Mouse (Mus musculus) kidney, postnatal 0 days (tissue): ENCODE data around the gene Pgd. TPM values are rescaled to one million over a fixed set of nuclear protein-coding genes. Genes with fewer than 3 reads are reported as not detected.

Experiments
- ATAC-seq: fragments of 200-750 bp; cut with Nextera tagmentation; replicated peaks from 2 replicates; pipeline ENCODE4 v1.8.0; 2017; ENCODE audit warnings: low read depth, moderate number of reproducible peaks, moderate TSS enrichment, moderate library complexity; ENCODE audit not compliant: low FRiP score
- DNase-seq: peaks from one replicate; pipeline ENCODE4 v3.0.0-alpha.2; 2016; ENCODE audit warnings: low spot score
- H3K27ac ChIP-seq: fragments of 300-500 bp; sonication (generic); 2 replicates; pipeline ENCODE4 v1.5.1; 2014; ENCODE audit warnings: mild to moderate bottlenecking
- H3K27me3 ChIP-seq: fragments of 300-500 bp; sonication (generic); 2 replicates; pipeline ENCODE4 v1.6.1; 2014; ENCODE audit warnings: low read length, mixed read lengths; ENCODE audit not compliant: insufficient read depth
- H3K36me3 ChIP-seq: fragments of 300-500 bp; sonication (generic); 2 replicates; pipeline ENCODE4 v1.6.1; 2014; ENCODE audit warnings: low read length, mixed read lengths; ENCODE audit not compliant: insufficient read depth
- H3K4me1 ChIP-seq: fragments of 300-500 bp; sonication (generic); replicated peaks from 2 replicates; pipeline ENCODE4 v1.6.1; 2014; ENCODE audit warnings: antibody characterized with exemption, low read length, mixed read lengths; ENCODE audit not compliant: insufficient read depth
- H3K4me2 ChIP-seq: fragments of 300-500 bp; sonication (generic); 2 replicates; pipeline ENCODE4 v1.6.1; 2014; ENCODE audit warnings: mild to moderate bottlenecking, low read length, moderate library complexity, mixed read lengths
- H3K4me3 ChIP-seq: fragments of 300-500 bp; sonication (generic); replicated peaks from 2 replicates; pipeline ENCODE4 v1.5.1; 2014; ENCODE audit warnings: low read depth, low read length
- H3K9ac ChIP-seq: fragments of 300-500 bp; sonication (generic); 2 replicates; pipeline ENCODE4 v1.6.1; 2014; ENCODE audit warnings: low read depth, low read length
- H3K9me3 ChIP-seq: fragments of 300-500 bp; sonication (generic); replicated peaks from 2 replicates; pipeline ENCODE4 v1.6.1; 2016; ENCODE audit warnings: low read length, inconsistent platforms, mixed read lengths
- CTCF ChIP-seq: IDR thresholded peaks from 2 replicates; pipeline ENCODE4 v1.5.1; 2016; ENCODE audit warnings: antibody characterized with exemption, low read depth, mild to moderate bottlenecking, moderate library complexity
- WGBS: fragments of 180-500 bp; shearing (Covaris S2); extraction: QIAGEN DNeasy Blood & Tissue Kit; methylation state at CpG from one replicate; pipeline ENCODE4 v1.1.7; 2014; 5-methylcytosine and 5-hydroxymethylcytosine counted together
- polyA plus RNA-seq: library from polyadenylated mRNA; unstranded; fragments of >200 nt; fragmentation: Nextera tagmentation; extraction: Ambion mirVana; gene quantifications from 2 replicates; pipeline ENCODE4 v1.2.1, GENCODE M21; 2015

The Pgd gene
- polyA plus RNA-seq, 1 experiment from 2014 or later = 95.4 TPM

DNA sequence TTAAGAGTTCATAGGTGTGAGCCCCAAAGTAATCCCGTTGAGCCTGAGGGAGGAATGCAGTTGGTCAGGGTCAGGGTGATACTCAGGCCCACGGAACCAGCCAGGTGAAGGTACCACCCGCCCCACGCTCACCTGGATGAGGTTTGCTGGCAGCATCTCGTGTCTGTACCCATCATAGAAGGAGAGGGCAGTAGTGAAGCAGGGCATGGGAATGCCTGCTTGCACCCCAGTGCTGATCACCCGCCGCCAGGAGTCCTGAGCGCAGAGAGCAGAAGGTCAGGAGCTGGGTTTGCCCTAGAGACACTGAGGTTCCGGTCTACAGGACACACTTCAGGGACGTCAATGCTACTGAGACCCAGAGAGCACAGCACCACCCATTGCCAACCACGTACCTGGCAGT lies 15.8 kb downstream of the Pgd start:
- H3K4me1 ChIP-seq = no peaks in the 10 kb centered on the region
- ATAC-seq = no peak
- no peak for TF ChIP-seq CTCF
- H3K36me3 ChIP-seq = peaks cover 43% of the 10 kb centered on the region
- no peak for DNase-seq
- H3K27ac ChIP-seq = no peak overlapping the region
- 87% methylated on average over 11 of the region's 11 CpGs for WGBS
- no peak overlapping the region for H3K9ac ChIP-seq
- no peaks in the 10 kb centered on the region for H3K27me3 ChIP-seq
- no peak overlapping the region for H3K4me2 ChIP-seq
- H3K4me3 ChIP-seq = no peak overlapping the region
- H3K9me3 ChIP-seq = no peaks in the 10 kb centered on the region

DNA sequence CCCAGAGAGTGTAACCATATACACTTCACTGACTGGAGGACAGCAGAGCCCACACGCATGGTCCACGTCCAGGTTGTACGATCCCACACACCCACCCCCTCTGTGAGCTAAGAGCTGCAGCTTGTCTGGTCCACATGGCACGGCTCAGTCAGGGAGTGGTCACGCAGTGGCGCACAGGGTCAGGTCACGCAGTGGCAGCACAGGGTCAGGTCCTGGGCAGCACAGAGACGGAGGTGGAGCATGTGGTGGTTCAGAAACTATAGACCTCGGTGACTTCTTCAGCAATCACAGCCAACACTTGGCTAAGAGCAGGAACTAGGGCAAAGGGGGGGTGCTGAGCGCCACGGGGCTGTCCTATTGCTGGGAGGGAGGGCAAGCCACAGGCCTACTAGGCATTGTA lies 16.3 kb downstream of the Pgd start:
- Histone ChIP-seq H3K4me2 (no peak overlapping the region), H3K27me3 (no peaks in the 10 kb centered on the region), H3K9me3 (no peaks in the 10 kb centered on the region), H3K4me3 (no peak overlapping the region), H3K27ac (no peak overlapping the region), H3K4me1 (no peaks in the 10 kb centered on the region), H3K36me3 (peaks cover 39% of the 10 kb centered on the region), H3K9ac (no peak overlapping the region)
- 48% methylated on average over 11 of the region's 11 CpGs for WGBS
- DNase-seq (no peak), ATAC-seq (peak; percentile 71)
- no peak for TF ChIP-seq CTCF

DNA sequence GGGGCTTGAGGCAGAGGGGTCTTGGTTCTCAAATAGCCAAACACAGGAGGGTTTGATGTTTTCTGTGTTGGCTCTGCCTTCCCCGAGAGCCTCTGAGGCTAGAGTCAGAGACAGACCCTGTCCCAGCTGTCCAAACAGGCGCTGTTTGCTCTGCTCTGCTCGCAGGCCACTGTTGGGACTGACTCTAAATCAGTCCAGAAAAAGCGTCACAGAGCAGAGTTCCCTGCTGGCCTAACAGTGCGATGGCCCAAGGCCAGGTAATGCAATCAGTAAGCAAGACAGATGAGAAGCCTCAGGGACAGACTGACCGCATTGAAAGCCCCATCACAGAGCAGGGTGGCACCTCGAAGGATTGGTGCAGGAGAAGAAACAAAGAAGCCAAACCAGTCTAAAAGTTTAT lies 17.0 kb downstream of the Pgd start:
- Histone ChIP-seq H3K9me3 (no peaks in the 10 kb centered on the region), H3K4me3 (no peak overlapping the region), H3K9ac (no peak overlapping the region), H3K4me2 (no peak overlapping the region), H3K4me1 (no peaks in the 10 kb centered on the region), H3K36me3 (peaks cover 33% of the 10 kb centered on the region), H3K27me3 (no peaks in the 10 kb centered on the region), H3K27ac (no peak overlapping the region)
- DNase-seq (peak; percentile 34), ATAC-seq (no peak)
- no peak for TF ChIP-seq CTCF
- 43% methylated on average over 7 of the region's 7 CpGs for WGBS

DNA sequence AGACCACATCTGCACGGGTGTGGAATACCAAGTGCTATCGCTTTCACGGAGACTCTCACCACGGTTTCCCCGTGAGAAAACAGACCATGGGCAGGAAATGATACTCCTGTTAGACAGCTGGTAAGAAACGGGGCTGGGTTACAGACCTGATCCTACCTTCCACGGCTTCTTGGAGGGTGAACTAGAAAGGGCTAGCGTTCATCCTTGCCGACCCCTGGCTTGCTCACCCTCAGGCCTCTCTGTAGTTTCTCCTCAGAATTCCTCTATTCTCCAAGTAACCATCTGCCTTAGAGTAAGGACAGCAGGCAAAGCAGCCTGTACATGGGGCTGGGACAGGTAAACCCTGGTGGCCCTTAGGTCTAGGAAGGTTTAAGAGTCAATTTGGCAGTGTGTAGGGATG lies 17.4 kb downstream of the Pgd start:
- DNase-seq = no peak
- Histone ChIP-seq H3K27me3 (no peaks in the 10 kb centered on the region), H3K4me3 (no peak overlapping the region), H3K27ac (no peak overlapping the region), H3K4me1 (no peaks in the 10 kb centered on the region), H3K36me3 (peaks cover 29% of the 10 kb centered on the region), H3K9me3 (no peaks in the 10 kb centered on the region), H3K9ac (no peak overlapping the region), H3K4me2 (no peak overlapping the region)
- TF ChIP-seq CTCF = no peak
- no peak for ATAC-seq
- 57% methylated on average over 9 of the region's 9 CpGs for WGBS

DNA sequence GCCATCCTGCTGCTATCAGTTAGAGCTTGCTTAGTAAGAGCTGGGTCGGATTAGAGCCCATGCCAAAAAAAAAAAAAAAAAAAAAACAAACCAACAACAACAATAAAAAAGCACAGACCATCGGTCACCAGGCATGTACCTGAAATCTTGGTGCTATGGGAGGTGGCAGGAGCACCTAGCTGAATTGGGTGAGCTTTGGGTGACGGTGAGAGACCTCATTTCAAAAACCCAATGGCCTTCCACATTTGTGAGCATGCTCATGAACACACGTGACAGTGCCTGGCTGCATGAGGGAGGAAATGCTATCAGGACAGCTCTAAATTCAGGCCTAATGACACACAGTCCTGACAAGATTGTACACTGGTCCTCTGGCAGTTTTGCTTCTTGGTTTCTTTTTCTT lies 18.5 kb downstream of the Pgd start:
- Histone ChIP-seq H3K4me2 (no peak overlapping the region), H3K9me3 (no peaks in the 10 kb centered on the region), H3K4me3 (no peak overlapping the region), H3K27me3 (no peaks in the 10 kb centered on the region), H3K36me3 (peaks cover 18% of the 10 kb centered on the region), H3K4me1 (no peaks in the 10 kb centered on the region), H3K9ac (no peak overlapping the region), H3K27ac (no peak overlapping the region)
- 66% methylated on average over 4 of the region's 4 CpGs for WGBS
- ATAC-seq (no peak), DNase-seq (no peak)
- no peak for TF ChIP-seq CTCF

DNA sequence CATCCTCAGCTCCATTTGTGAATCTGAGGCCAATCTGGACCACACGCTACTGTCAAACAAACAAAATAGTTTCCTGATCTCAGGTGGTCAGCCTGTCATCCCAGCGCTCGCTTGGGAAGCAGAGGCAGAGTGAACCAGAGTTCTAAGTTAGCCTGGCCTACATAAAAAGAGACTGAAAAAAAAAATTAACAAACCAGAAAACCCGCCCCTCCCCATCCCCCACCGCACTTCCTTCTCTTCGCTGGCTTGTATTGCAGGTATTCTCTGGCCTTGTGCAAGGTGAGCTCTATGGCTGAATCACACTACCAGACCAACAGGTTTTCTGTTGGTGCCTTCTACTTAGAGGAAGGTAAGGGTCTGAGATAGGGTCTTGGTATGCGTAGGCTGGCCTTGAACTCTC lies 19.0 kb downstream of the Pgd start:
- no peaks in the 10 kb centered on the region for H3K9me3 ChIP-seq
- DNase-seq (no peak), ATAC-seq (no peak)
- H3K4me2 ChIP-seq = no peak overlapping the region
- 74% methylated on average over 7 of the region's 7 CpGs for WGBS
- no peak overlapping the region for H3K9ac ChIP-seq
- no peak for TF ChIP-seq CTCF
- no peak overlapping the region for H3K27ac ChIP-seq
- peaks cover 12% of the 10 kb centered on the region; the same call in 1 of the 2 replicates for H3K36me3 ChIP-seq
- no peaks in the 10 kb centered on the region for H3K4me1 ChIP-seq
- H3K27me3 ChIP-seq = no peaks in the 10 kb centered on the region
- no peak overlapping the region for H3K4me3 ChIP-seq

DNA sequence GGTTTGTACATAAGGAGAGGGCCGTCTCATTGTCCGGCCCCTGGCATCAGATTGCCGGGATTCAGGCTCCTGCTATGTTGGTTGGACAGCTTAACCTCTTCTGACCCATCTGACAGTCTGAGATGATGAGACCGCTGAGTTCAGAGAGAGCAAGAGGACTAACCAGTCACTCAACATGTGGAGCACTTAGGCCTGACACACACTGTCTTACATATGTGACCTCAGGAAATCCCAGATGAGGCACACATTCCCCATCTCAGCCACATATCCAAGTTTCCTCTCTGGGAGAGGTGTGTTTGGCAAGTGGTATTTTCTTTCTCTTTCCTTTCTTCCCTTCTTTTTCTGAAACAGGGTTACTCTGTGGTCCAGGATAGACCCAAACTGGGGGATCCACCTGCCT lies 21.4 kb downstream of the Pgd start:
- peaks cover 4% of the 10 kb centered on the region; the same call in 1 of the 2 replicates for H3K36me3 ChIP-seq
- H3K4me2 ChIP-seq = no peak overlapping the region
- no peaks in the 10 kb centered on the region for H3K27me3 ChIP-seq
- H3K9ac ChIP-seq = no peak overlapping the region
- no peak for DNase-seq
- no peak for ATAC-seq
- H3K9me3 ChIP-seq = no peaks in the 10 kb centered on the region
- 79% methylated on average over 4 of the region's 4 CpGs for WGBS
- TF ChIP-seq CTCF = no peak
- no peak overlapping the region for H3K27ac ChIP-seq
- no peaks in the 10 kb centered on the region for H3K4me1 ChIP-seq
- H3K4me3 ChIP-seq = no peak overlapping the region
